ENCODE assay signal across 11 mouse cellular contexts in genomic region chr4:82303362-82303900, GRCm38 (mm10).
DNase-seq lines count a peak whose midpoint lies in the region; ATAC-seq lines count a peak whose summit lies in the region.
"Had no signal": no experiment of that assay in that cellular context is flagged by ENCODE, and none has a peak within 500 bp of the region (broad histone marks: within the 10 kb centered on the region; RNA-seq: fewer than 3 reads in every experiment).

No protein-coding gene starts in this region.

- no peaks in the 10 kb centered on the region for H3K27me3 ChIP-seq in kidney, embryonic 14.5 days (ENCODE audit: control insufficient read depth, insufficient read depth, low read length)
- H3K27me3 ChIP-seq in embryonic facial prominence, embryonic 13.5 days: no peaks in the 10 kb centered on the region
- H3K27me3 ChIP-seq in hindbrain, embryonic 11.5 days (ENCODE audit: control insufficient read depth, insufficient read depth, low read length): no peaks in the 10 kb centered on the region
- no peaks in the 10 kb centered on the region for H3K27me3 ChIP-seq in midbrain, embryonic 15.5 days (replicated peaks)

- DNase-seq in kidney, postnatal 10 days: no peak
- DNase-seq in hindbrain, embryonic 11.5 days (ENCODE audit: low spot score): no peak
- DNase-seq in thymus, postnatal 0 days (ENCODE audit: low spot score): no peak
- no peak for DNase-seq in urinary bladder, postnatal 25 days (ENCODE audit: low spot score)
- DNase-seq: cerebellum, adult 9-11 months; right cerebral cortex, postnatal 25 days; thymus, postnatal 25 days had no signal

- no peak overlapping the region for H3K4me2 ChIP-seq in kidney, embryonic 14.5 days (replicated peaks; ENCODE audit: low read depth, low read length)
- no peak overlapping the region for H3K4me2 ChIP-seq in embryonic facial prominence, embryonic 13.5 days
- H3K4me2 ChIP-seq in hindbrain, embryonic 11.5 days (replicated peaks; ENCODE audit: low read depth, low read length): no peak overlapping the region
- no peak overlapping the region for H3K4me2 ChIP-seq in midbrain, embryonic 15.5 days

- H3K4me3 ChIP-seq in kidney, embryonic 14.5 days (ENCODE audit: low read length): no peak overlapping the region
- H3K4me3 ChIP-seq in embryonic facial prominence, embryonic 13.5 days: no peak overlapping the region
- H3K4me3 ChIP-seq in hindbrain, embryonic 11.5 days (ENCODE audit: low read depth, low read length): no peak overlapping the region
- H3K4me3 ChIP-seq in midbrain, embryonic 15.5 days: no peak overlapping the region

- peak overlapping the region; percentile 82; the same call in 1 of the 2 replicates for H3K27ac ChIP-seq in kidney, embryonic 14.5 days (ENCODE audit: low read depth, low read length)
- H3K27ac ChIP-seq in embryonic facial prominence, embryonic 13.5 days: peak overlapping the region; percentile 95
- H3K27ac ChIP-seq in hindbrain, embryonic 11.5 days (ENCODE audit: low read depth, low read length): peak overlapping the region; percentile 92
- H3K27ac ChIP-seq in midbrain, embryonic 15.5 days: no peak overlapping the region

- ATAC-seq in kidney, embryonic 14.5 days (ENCODE audit: low FRiP score, low TSS enrichment): no peak
- no peak for ATAC-seq in embryonic facial prominence, embryonic 13.5 days (ENCODE audit: insufficient number of reproducible peaks, insufficient read depth, low FRiP score, low TSS enrichment, low read depth)
- peak; percentile 77; the same call in 1 of the 2 replicates for ATAC-seq in hindbrain, embryonic 11.5 days (ENCODE audit: low FRiP score)
- 0 out of 2 replicates have a peak, but pooled peaks have one; percentile 38 for ATAC-seq in midbrain, embryonic 15.5 days (replicated peaks)
- no peak for ATAC-seq in CD4-positive, CD25-positive, alpha-beta regulatory T cell, adult 4 months

- 63% methylated on average over 3 of the region's 3 CpGs for WGBS in kidney, embryonic 14.5 days
- WGBS in embryonic facial prominence, embryonic 13.5 days: 54% methylated on average over 3 of the region's 3 CpGs
- 50% methylated on average over 3 of the region's 3 CpGs for WGBS in hindbrain, embryonic 11.5 days
- WGBS in midbrain, embryonic 15.5 days: 26% methylated on average over 3 of the region's 3 CpGs

- no peak overlapping the region for H3K9ac ChIP-seq in kidney, embryonic 14.5 days (ENCODE audit: low read depth, low read length)
- no peak overlapping the region for H3K9ac ChIP-seq in embryonic facial prominence, embryonic 13.5 days
- no peak overlapping the region for H3K9ac ChIP-seq in hindbrain, embryonic 11.5 days (ENCODE audit: low read depth, low read length)
- no peak overlapping the region for H3K9ac ChIP-seq in midbrain, embryonic 15.5 days

- H3K9me3 ChIP-seq in kidney, embryonic 14.5 days (ENCODE audit: control insufficient read depth, low read length): no peaks in the 10 kb centered on the region
- no peaks in the 10 kb centered on the region for H3K9me3 ChIP-seq in embryonic facial prominence, embryonic 13.5 days
- H3K9me3 ChIP-seq in hindbrain, embryonic 11.5 days (ENCODE audit: control insufficient read depth, low read length): no peaks in the 10 kb centered on the region
- H3K9me3 ChIP-seq in midbrain, embryonic 15.5 days: no peaks in the 10 kb centered on the region

- H3K36me3 ChIP-seq in kidney, embryonic 14.5 days (ENCODE audit: control insufficient read depth, insufficient read depth, low read length): peaks cover 3% of the 10 kb centered on the region; the same call in 1 of the 2 replicates
- H3K36me3 ChIP-seq in embryonic facial prominence, embryonic 13.5 days: peaks cover 13% of the 10 kb centered on the region
- no peaks in the 10 kb centered on the region for H3K36me3 ChIP-seq in hindbrain, embryonic 11.5 days (ENCODE audit: control insufficient read depth, insufficient read depth, low read length)
- H3K36me3 ChIP-seq in midbrain, embryonic 15.5 days (replicated peaks): no peaks in the 10 kb centered on the region

- peaks cover 24% of the 10 kb centered on the region; the same call in 1 of the 2 replicates for H3K4me1 ChIP-seq in kidney, embryonic 14.5 days (ENCODE audit: control insufficient read depth, insufficient read depth, low read length)
- H3K4me1 ChIP-seq in embryonic facial prominence, embryonic 13.5 days: peaks cover 41% of the 10 kb centered on the region
- peaks cover 4% of the 10 kb centered on the region; the same call in 1 of the 2 replicates for H3K4me1 ChIP-seq in hindbrain, embryonic 11.5 days (replicated peaks; ENCODE audit: control insufficient read depth, insufficient read depth, low read length)
- H3K4me1 ChIP-seq in midbrain, embryonic 15.5 days: peaks cover 13% of the 10 kb centered on the region; the same call in 1 of the 2 replicates

Comparison
In these comparisons a context has a peak if more than half of its experiments do, and no peak if none do; other contexts are left out.
1. ATAC-seq: peak in hindbrain, embryonic 11.5 days (single experiment) and midbrain, embryonic 15.5 days (single experiment); none in kidney, embryonic 14.5 days (single experiment), embryonic facial prominence, embryonic 13.5 days (single experiment) and CD4-positive, CD25-positive, alpha-beta regulatory T cell, adult 4 months (single experiment).